Mouse (Mus musculus) frontal cortex, postnatal 10 days (tissue): ENCODE measurements around the gene Acyp1.

Source experiments
- DNase-seq, 2 experiments: peaks; one replicate each; pipeline ENCODE4 v3.0.0; 2022; ENCODE audit warnings: low spot score in 2 of 2, mixed read lengths in 1 of 2

The Acyp1 gene

GRCm38 (mm10) chr12:85233376-85234358, 54.6 kb downstream of the Acyp1 start:
- no peak for DNase-seq

- DNase-seq = no peak
Measured at GRCm38 (mm10) chr12:85227876-85228599, 60.2 kb downstream of the Acyp1 start.

GRCm38 (mm10) chr12:85227227-85227626, 61.0 kb downstream of the Acyp1 start:
- DNase-seq = no peak
